Mouse (Mus musculus): ENCODE results near the gene Gm28048. TPM values are rescaled to one million over a fixed set of nuclear protein-coding genes. Genes with fewer than 3 reads are reported as not detected.

The Gm28048 gene
- polyA plus RNA-seq, 1 experiment from 2014 or later = 15.8 TPM

GRCm38 (mm10) chr11:22856371-22856965 lies 125.4 kb downstream of the Gm28048 start:
- Histone ChIP-seq H3K4me2 (replicated peaks; ENCODE audit: low read depth) (no peak overlapping the region), H3K4me1 (replicated peaks; ENCODE audit: control insufficient read depth, insufficient read depth, low read length) (0 out of 2 replicates have a peak, but pooled peaks cover under 1% of the 10 kb centered on the region), H3K9ac (ENCODE audit: low read depth, low read length) (no peak overlapping the region), H3K36me3 (ENCODE audit: control insufficient read depth, insufficient read depth) (no peaks in the 10 kb centered on the region), H3K9me3 (ENCODE audit: control insufficient read depth) (no peaks in the 10 kb centered on the region), H3K27ac (ENCODE audit: low read depth, low read length) (no peak overlapping the region), H3K4me3 (ENCODE audit: low read depth, low read length) (no peak overlapping the region), H3K27me3 (replicated peaks; ENCODE audit: control insufficient read depth, insufficient read depth, low read length) (no peaks in the 10 kb centered on the region)
- TF ChIP-seq CTCF (IDR thresholded peaks at IDR 0.05; ENCODE audit: low read depth) = no peak
- no peak for ATAC-seq
- WGBS = 68% methylated on average over 3 of the region's 3 CpGs

- Histone ChIP-seq H3K4me3 (ENCODE audit: low read depth, low read length) (no peak overlapping the region), H3K9me3 (ENCODE audit: control insufficient read depth) (no peaks in the 10 kb centered on the region), H3K4me2 (replicated peaks; ENCODE audit: low read depth) (no peak overlapping the region), H3K4me1 (replicated peaks; ENCODE audit: control insufficient read depth, insufficient read depth, low read length) (peaks cover 16% of the 10 kb centered on the region), H3K27ac (ENCODE audit: low read depth, low read length) (no peak overlapping the region), H3K9ac (ENCODE audit: low read depth, low read length) (no peak overlapping the region), H3K27me3 (replicated peaks; ENCODE audit: control insufficient read depth, insufficient read depth, low read length) (no peaks in the 10 kb centered on the region), H3K36me3 (ENCODE audit: control insufficient read depth, insufficient read depth) (no peaks in the 10 kb centered on the region)
- no peak for TF ChIP-seq CTCF (IDR thresholded peaks at IDR 0.05; ENCODE audit: low read depth)
- no peak for ATAC-seq
- 44% methylated on average over 4 of the region's 4 CpGs for WGBS
These were observed 127.3 kb downstream of the Gm28048 start for GRCm38 (mm10) chr11:22854571-22854970.

- Histone ChIP-seq H3K27me3 (replicated peaks; ENCODE audit: control insufficient read depth, insufficient read depth, low read length) (no peaks in the 10 kb centered on the region), H3K4me2 (replicated peaks; ENCODE audit: low read depth) (no peak overlapping the region), H3K9me3 (ENCODE audit: control insufficient read depth) (no peaks in the 10 kb centered on the region), H3K36me3 (ENCODE audit: control insufficient read depth, insufficient read depth) (no peaks in the 10 kb centered on the region), H3K9ac (ENCODE audit: low read depth, low read length) (no peak overlapping the region), H3K27ac (ENCODE audit: low read depth, low read length) (no peak overlapping the region), H3K4me3 (ENCODE audit: low read depth, low read length) (no peak overlapping the region), H3K4me1 (replicated peaks; ENCODE audit: control insufficient read depth, insufficient read depth, low read length) (peaks cover 16% of the 10 kb centered on the region)
- no peak for TF ChIP-seq CTCF (IDR thresholded peaks at IDR 0.05; ENCODE audit: low read depth)
- 63% methylated on average over 2 of the region's 2 CpGs for WGBS
- no peak for ATAC-seq
These were observed 128.3 kb downstream of the Gm28048 start for GRCm38 (mm10) chr11:22853477-22854157.

GRCm38 (mm10) chr11:22852510-22852909 lies 129.4 kb downstream of the Gm28048 start:
- H3K9me3 ChIP-seq (ENCODE audit: control insufficient read depth) = no peaks in the 10 kb centered on the region
- no peak overlapping the region for H3K9ac ChIP-seq (ENCODE audit: low read depth, low read length)
- 75% methylated on average over 1 of the region's 1 CpGs for WGBS
- no peaks in the 10 kb centered on the region for H3K27me3 ChIP-seq (replicated peaks; ENCODE audit: control insufficient read depth, insufficient read depth, low read length)
- no peaks in the 10 kb centered on the region for H3K36me3 ChIP-seq (ENCODE audit: control insufficient read depth, insufficient read depth)
- H3K4me1 ChIP-seq (replicated peaks; ENCODE audit: control insufficient read depth, insufficient read depth, low read length) = peaks cover 23% of the 10 kb centered on the region
- H3K27ac ChIP-seq (ENCODE audit: low read depth, low read length) = no peak overlapping the region
- no peak for TF ChIP-seq CTCF (IDR thresholded peaks at IDR 0.05; ENCODE audit: low read depth)
- no peak overlapping the region for H3K4me3 ChIP-seq (ENCODE audit: low read depth, low read length)
- H3K4me2 ChIP-seq (replicated peaks; ENCODE audit: low read depth) = no peak overlapping the region
- no peak for ATAC-seq

GRCm38 (mm10) chr11:22851416-22851815 lies 130.5 kb downstream of the Gm28048 start:
- Histone ChIP-seq H3K27ac (ENCODE audit: low read depth, low read length) (no peak overlapping the region), H3K4me3 (ENCODE audit: low read depth, low read length) (no peak overlapping the region), H3K4me2 (replicated peaks; ENCODE audit: low read depth) (no peak overlapping the region), H3K27me3 (replicated peaks; ENCODE audit: control insufficient read depth, insufficient read depth, low read length) (no peaks in the 10 kb centered on the region), H3K9ac (ENCODE audit: low read depth, low read length) (no peak overlapping the region), H3K9me3 (ENCODE audit: control insufficient read depth) (no peaks in the 10 kb centered on the region), H3K36me3 (ENCODE audit: control insufficient read depth, insufficient read depth) (no peaks in the 10 kb centered on the region), H3K4me1 (replicated peaks; ENCODE audit: control insufficient read depth, insufficient read depth, low read length) (peaks cover 30% of the 10 kb centered on the region)
- 32% methylated on average over 4 of the region's 4 CpGs for WGBS
- no peak for ATAC-seq
- TF ChIP-seq CTCF (IDR thresholded peaks at IDR 0.05; ENCODE audit: low read depth) = no peak

- 67% methylated on average over 4 of the region's 4 CpGs for WGBS
- Histone ChIP-seq H3K9me3 (ENCODE audit: control insufficient read depth) (no peaks in the 10 kb centered on the region), H3K4me1 (replicated peaks; ENCODE audit: control insufficient read depth, insufficient read depth, low read length) (peaks cover 34% of the 10 kb centered on the region), H3K27me3 (replicated peaks; ENCODE audit: control insufficient read depth, insufficient read depth, low read length) (no peaks in the 10 kb centered on the region), H3K9ac (ENCODE audit: low read depth, low read length) (no peak overlapping the region), H3K27ac (ENCODE audit: low read depth, low read length) (no peak overlapping the region), H3K4me3 (ENCODE audit: low read depth, low read length) (no peak overlapping the region), H3K4me2 (replicated peaks; ENCODE audit: low read depth) (no peak overlapping the region), H3K36me3 (ENCODE audit: control insufficient read depth, insufficient read depth) (no peaks in the 10 kb centered on the region)
- no peak for ATAC-seq
- no peak for TF ChIP-seq CTCF (IDR thresholded peaks at IDR 0.05; ENCODE audit: low read depth)
These were observed 131.8 kb downstream of the Gm28048 start for GRCm38 (mm10) chr11:22850077-22850476.

Data from intestine, postnatal 0 days (tissue).